Mouse (Mus musculus) adrenal gland, postnatal 10 days (tissue): ENCODE results near the gene Msi2. TPM values are rescaled to one million over a fixed set of nuclear protein-coding genes. Genes with fewer than 3 reads are reported as not detected.

Source experiments
- DNase-seq: peaks from one replicate; pipeline ENCODE4 v3.0.0; 2021; ENCODE audit warnings: mixed read lengths
- microRNA-seq: library from miRNA; unstranded; fragments of <30 nt; microRNA quantifications from one replicate; pipeline ENCODE4 v1.2.0, GENCODE M21; 2021
- total RNA-seq, 2 experiments: library from RNA; stranded (reverse); gene quantifications; 2 replicates each; pipeline ENCODE4 v1.2.3; 2021

The Msi2 gene
- total RNA-seq, 2 experiments from 2014 or later = 149 to 152 TPM

DNA sequence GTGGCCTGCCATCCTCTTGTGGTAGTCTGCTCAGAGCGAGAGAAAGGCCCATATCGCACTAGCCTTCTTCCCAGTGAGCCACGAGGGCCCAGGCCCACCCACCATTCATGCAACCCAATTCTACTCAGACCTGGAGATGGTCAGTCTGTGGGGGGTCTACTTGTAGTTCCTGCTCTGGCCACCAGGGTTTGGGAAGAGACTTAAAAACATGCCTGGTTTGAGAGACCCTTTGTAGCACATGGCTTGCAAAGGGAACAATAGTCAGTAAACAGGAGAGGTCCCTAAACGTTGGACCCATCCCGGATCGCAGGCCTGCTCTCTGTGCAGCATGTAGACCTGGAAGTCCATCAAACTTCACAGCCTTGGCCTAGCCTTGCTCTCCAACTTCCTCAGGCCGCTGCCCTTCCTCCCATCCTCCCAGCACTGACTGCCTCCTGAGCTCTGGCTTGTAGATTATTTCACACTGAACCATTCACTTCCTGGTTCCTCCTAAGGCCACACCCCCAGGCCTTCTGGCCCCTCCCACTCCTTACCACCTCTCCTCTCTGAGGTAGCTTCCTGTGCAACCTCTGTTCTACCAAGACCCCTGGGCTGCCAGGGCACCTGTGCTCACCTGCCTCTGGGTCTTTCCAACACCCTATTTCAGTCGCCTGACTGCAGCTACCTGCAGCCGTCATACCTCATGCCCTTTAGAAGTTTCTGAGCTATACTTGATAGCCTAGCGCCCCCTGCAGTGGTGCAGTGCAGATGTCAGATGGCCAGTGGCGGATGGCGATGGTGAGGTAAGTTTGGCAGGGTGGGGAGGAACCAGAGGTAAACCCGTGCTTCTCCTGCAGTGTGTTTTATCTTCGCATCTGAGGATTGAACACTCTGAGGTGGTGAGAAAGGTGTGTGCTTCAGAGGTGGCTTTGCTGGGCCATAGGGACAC is 410.4 kb downstream of the Msi2 start:
- no peak for DNase-seq

DNA sequence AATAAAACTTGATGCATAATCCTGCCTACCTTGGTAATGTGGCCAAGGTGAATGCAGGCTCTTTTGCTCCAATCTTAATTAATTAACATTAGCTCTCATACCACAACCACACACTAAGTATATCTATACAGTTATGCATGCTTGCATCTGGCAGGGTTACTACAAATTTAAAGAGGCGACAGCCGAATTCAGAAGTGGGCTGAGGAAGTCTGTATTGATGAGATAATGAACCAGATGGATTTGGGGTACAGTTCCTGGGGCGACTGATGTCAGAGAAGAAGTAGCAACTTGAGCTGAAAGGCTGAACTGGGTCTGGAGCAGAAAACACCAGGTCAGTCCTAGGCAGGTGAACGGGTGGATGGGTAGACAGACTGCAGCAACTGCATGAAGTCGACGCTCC is 412.6 kb downstream of the Msi2 start:
- no peak for DNase-seq

DNA sequence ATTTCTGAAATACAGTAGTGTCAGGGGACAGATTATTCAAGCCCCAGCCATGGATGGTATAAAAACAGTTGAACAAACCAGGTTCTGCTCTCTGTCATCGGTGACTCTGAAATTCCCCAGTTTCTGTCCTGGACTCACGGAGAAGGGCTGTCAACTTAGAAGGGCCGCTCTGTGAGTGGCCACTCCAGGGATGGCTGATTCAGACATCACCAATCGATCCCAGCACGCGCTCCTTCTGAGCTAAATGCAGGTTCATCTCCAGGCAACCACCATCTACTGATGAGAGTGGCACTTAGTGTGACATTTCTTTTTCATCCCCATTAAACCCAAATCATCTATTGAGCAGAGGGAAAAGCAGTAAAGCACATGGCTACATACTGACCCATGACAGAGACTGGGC is 416.7 kb downstream of the Msi2 start:
- peak; percentile 53 for DNase-seq

DNA sequence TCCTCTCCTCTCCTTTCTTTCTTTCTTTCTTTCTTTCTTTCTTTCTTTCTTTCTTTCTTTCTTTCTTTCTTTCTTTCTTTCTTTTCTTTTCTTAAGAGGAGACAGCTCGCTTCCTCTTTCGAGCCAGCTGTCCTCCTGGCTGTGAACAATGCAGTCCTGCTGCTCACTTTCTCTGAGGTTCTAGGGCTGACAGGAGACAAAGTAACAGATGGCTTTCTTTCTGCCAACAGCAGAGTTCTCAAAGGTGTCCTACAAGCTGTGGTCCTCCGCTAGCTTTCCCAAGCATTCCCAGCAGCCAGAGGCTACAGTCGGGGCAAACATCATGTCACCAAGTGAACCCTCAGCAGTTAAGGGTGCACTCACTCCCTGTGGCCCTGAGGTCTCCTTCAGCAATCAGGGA is 419.0 kb downstream of the Msi2 start:
- DNase-seq = no peak

DNA sequence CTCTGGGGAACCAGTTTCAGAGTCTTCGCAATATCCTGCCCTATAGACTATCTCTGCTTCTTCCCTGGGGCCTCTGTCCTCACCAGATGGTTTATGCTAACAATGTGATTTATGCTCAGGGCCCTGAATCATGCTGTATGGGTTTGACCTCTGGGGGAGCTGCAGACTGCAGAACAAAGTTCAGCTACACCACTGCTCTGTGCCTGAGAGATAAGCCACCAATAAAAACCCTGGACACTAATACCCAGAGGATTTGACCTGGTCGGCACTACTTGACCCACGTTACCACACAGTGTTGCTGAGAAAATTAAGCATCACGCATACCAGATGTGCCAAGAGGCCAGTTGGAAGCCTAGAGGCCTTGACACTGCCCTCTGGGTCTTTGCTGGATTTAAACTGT is 420.8 kb downstream of the Msi2 start:
- no peak for DNase-seq

DNA sequence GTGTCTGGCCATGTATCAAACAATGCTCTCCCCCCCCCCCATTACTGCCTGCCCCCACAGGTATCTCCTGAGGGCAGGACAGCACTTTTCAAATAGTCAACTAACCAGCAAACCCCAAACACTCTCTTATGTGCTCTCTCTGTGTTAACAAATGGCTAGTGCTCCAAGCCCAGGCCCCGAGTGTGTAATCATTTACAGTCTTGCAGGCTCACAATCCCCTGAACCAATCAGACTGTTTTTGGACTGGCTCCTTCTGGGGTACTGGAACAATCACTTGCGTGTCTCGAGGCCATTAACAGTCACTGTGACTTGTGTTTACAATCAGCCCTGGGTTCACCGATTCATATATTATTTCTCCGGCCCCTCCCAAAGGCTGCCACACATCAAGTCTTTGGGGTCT is 423.0 kb downstream of the Msi2 start:
- no peak for DNase-seq

DNA sequence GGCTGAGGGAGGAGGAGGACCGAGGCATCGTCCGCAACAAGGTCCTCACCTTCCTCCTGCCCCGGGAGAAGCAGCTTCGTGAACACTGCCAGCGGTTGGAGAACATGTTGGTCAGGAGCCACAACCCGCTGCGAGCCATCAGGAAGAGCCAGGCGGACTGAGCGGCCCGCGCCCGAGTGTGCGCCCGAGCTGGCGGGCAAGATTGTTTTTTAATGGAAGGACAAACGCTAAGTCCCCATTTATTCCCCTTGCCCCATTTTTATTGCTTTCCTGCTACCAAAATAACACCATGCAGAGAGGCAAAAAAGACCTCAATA is 424.0 kb downstream of the Msi2 start:
- no peak for DNase-seq

DNA sequence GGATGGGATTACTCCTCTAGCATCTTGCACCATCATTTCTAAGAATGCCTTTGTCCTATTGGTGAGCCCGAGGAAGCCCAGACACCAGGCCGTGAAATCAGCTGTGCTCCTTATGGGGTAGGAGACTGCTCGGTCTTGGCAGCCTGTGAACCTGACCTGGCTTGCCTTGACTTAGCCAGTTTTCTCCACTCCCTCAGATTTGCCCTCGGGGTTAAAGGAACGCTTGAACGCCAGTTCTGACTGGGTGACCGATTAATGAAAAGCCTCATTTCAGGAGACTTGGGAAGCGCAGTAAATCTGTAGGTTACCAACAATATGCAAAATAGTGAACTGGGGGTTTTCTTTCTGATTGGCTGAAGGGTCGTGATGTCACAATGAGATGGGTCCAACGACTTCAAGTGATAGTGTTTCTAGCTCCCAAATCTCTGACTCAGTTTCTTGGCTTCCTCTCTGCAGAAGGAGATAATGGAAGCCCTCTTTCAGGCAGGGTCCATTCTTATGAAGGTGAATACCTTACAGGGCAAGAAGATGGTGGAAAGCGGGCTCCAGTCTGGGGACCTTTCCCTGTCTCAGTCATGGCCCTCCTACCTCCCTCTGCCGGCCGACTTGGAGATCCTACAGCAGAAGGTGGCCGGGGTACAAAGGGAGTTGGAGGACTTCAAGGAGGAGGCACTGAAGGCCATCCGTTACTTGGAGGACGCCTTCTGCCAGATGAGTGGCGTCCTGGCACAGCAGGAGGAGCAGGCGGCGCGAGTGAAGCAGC is 424.5 kb downstream of the Msi2 start, which contains the start of gene Ccdc182:
Gene Ccdc182, plus strand, starts transcription at position 428 of the 763 bp plus-strand sequence.
- DNase-seq = no peak

DNA sequence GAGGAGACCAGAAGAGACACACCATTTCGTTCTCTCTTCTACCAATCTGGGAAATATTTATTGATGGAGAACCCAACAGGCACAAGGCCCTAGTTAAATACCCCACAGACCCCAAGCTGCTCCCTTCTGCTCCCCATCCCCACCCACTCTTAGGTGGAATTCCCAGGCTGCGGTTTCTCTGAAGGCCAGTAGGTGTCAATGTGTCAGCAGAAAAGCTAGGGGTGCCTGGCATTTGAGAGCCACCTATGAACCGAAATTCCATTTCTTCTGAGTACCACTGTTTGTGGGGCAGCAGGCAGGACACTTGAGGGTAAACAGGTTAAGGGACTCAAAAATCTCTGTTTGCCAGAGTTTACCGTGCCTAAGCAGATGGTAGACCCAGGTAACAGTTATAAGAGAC is 426.6 kb downstream of the Msi2 start:
- DNase-seq = peak; percentile 29

DNA sequence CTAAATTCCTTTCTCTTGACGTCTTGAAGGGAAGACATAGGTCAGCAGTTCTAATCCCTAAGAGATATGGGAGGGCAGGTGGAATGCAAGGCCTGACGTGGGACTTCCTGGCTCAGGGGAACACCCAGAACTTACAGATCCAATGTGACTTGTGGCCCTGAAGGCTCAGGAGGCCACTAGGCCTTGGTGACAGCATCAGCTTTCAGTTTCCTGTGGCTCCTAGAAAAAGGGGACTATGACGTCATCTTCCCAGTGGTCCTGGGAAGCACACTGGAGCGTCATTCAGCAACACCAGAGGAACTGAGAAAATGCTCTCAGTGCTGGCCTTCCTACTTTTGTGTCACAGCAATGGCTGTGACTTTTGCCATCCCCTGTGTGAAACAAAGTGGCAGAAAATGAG is 427.1 kb downstream of the Msi2 start:
- no peak for DNase-seq

Small RNA genes lying within 50 kb of the gene (microRNA-seq; reads per million reads assigned to microRNA genes)
- 6.0 reads per million, percentile 7 among the genes with 10 or more reads in this experiment for gene Mir378b

Other genes starting within 250 kb of the Msi2 start
- gene Akap1, start 146.1 kb upstream of the Msi2 start, total RNA-seq = 100 to 1,000 TPM; 136 to 196 TPM
- 100 to 1,000 TPM; 116 to 118 TPM for gene Scpep1, start 237.0 kb upstream of the Msi2 start, total RNA-seq
- not detected for gene Elobl, start 248.4 kb upstream of the Msi2 start, total RNA-seq